Mouse (Mus musculus) thymus, adult 2 months (tissue): ENCODE measurements around the gene Agbl4.

Experiments used
- CTCF ChIP-seq: fragments of 200-500 bp; IDR thresholded peaks from 2 replicates; pipeline ENCODE4 v1.5.1; 2012; ENCODE audit warnings: mild to moderate bottlenecking, control low read depth, low read length, moderate library complexity, borderline replicate concordance; ENCODE audit not compliant: control insufficient read depth, poor library complexity, insufficient read depth; ENCODE audit errors: extremely low read depth
- POLR2A ChIP-seq: fragments of 200-500 bp; IDR thresholded peaks from 2 replicates; pipeline ENCODE4 v1.6.1; 2012; ENCODE audit warnings: mild to moderate bottlenecking, low read length, control low read depth, moderate library complexity; ENCODE audit not compliant: control insufficient read depth, poor library complexity, insufficient read depth; ENCODE audit errors: extremely low read depth

GRCm38 (mm10) chr4:110916565-110916964 is 519.1 kb downstream of the Agbl4 start:
- TF ChIP-seq CTCF: no peak
- TF ChIP-seq POLR2A: no peak
